Mouse (Mus musculus): ENCODE results near the gene Fam81a.

Gene Fam81a

GRCm38 (mm10) chr9:70142460-70142859 lies at the start of gene Fam81a:
Fam81a (minus strand) TSS chr9:70142560.
- DNase-seq (ENCODE audit: low spot score), result no peak

GRCm38 (mm10) chr9:70182639-70183038 lies 40.3 kb upstream of the Fam81a start:
- no peak for DNase-seq (ENCODE audit: low spot score)

- no peak for DNase-seq (ENCODE audit: low spot score)
Measured at GRCm38 (mm10) chr9:70181719-70182118, 39.4 kb upstream of the Fam81a start.

- no peak for DNase-seq (ENCODE audit: low spot score)
Measured at GRCm38 (mm10) chr9:70176291-70176690, 33.9 kb upstream of the Fam81a start.

- DNase-seq (ENCODE audit: low spot score), result no peak
Measured at GRCm38 (mm10) chr9:70174896-70175295, 32.5 kb upstream of the Fam81a start.

GRCm38 (mm10) chr9:70174291-70174848 lies 32.0 kb upstream of the Fam81a start:
- DNase-seq (ENCODE audit: low spot score), result no peak

GRCm38 (mm10) chr9:70168973-70169372 lies 26.6 kb upstream of the Fam81a start:
- peak; percentile 54 for DNase-seq (ENCODE audit: low spot score)

- DNase-seq (ENCODE audit: low spot score), result no peak
Measured at GRCm38 (mm10) chr9:70160071-70160470, 17.7 kb upstream of the Fam81a start.

GRCm38 (mm10) chr9:70147618-70148017 lies 5.3 kb upstream of the Fam81a start:
- DNase-seq (ENCODE audit: low spot score), result no peak

GRCm38 (mm10) chr9:70145426-70145825 lies 3.1 kb upstream of the Fam81a start:
- no peak for DNase-seq (ENCODE audit: low spot score)

GRCm38 (mm10) chr9:70143326-70143725 lies 966 bp upstream of the Fam81a start:
- no peak for DNase-seq (ENCODE audit: low spot score)

- no peak for DNase-seq (ENCODE audit: low spot score)
Measured at GRCm38 (mm10) chr9:70141885-70142326, 454 bp downstream of the Fam81a start.

- DNase-seq (ENCODE audit: low spot score), result peak; percentile 76
Measured at GRCm38 (mm10) chr9:70140871-70141796, 1.2 kb downstream of the Fam81a start.

GRCm38 (mm10) chr9:70140340-70140739 lies 2.0 kb downstream of the Fam81a start:
- no peak for DNase-seq (ENCODE audit: low spot score)

GRCm38 (mm10) chr9:70139331-70139885 lies 3.0 kb downstream of the Fam81a start:
- no peak for DNase-seq (ENCODE audit: low spot score)

- no peak for DNase-seq (ENCODE audit: low spot score)
Measured at GRCm38 (mm10) chr9:70138511-70138910, 3.8 kb downstream of the Fam81a start.

- DNase-seq (ENCODE audit: low spot score), result no peak
Measured at GRCm38 (mm10) chr9:70137991-70138390, 4.4 kb downstream of the Fam81a start.

GRCm38 (mm10) chr9:70135186-70135585 lies 7.2 kb downstream of the Fam81a start:
- DNase-seq (ENCODE audit: low spot score), result no peak

- DNase-seq (ENCODE audit: low spot score), result no peak
Measured at GRCm38 (mm10) chr9:70134716-70135115, 7.6 kb downstream of the Fam81a start.

GRCm38 (mm10) chr9:70134215-70134614 lies 8.1 kb downstream of the Fam81a start:
- no peak for DNase-seq (ENCODE audit: low spot score)

- DNase-seq (ENCODE audit: low spot score), result no peak
Measured at GRCm38 (mm10) chr9:70130786-70131185, 11.6 kb downstream of the Fam81a start.

GRCm38 (mm10) chr9:70111869-70112286 lies 30.5 kb downstream of the Fam81a start:
- no peak for DNase-seq (ENCODE audit: low spot score)

GRCm38 (mm10) chr9:70110871-70111270 lies 31.5 kb downstream of the Fam81a start:
- DNase-seq (ENCODE audit: low spot score), result no peak

Measured in testis, postnatal 10 days (tissue).